Mouse (Mus musculus) lung, postnatal 0 days (tissue): Measurements from ENCODE around the gene Susd4. TPM values are rescaled to one million over a fixed set of nuclear protein-coding genes. Genes with fewer than 3 reads are reported as not detected.

Experiments
- ATAC-seq: fragments of 200-750 bp; cut with Nextera tagmentation; 2 replicates; pipeline ENCODE4 v1.8.0; 2017; ENCODE audit warnings: moderate library complexity
- DNase-seq: peaks from one replicate; pipeline ENCODE4 v3.0.0-alpha.2; 2016; ENCODE audit warnings: low spot score
- H3K27ac ChIP-seq: fragments of 300-500 bp; sonication (generic); 2 replicates; pipeline ENCODE4 v1.5.1; 2014; ENCODE audit warnings: antibody characterized with exemption, mild to moderate bottlenecking, low read length, mixed read lengths
- H3K27me3 ChIP-seq: fragments of 300-500 bp; sonication (generic); replicated peaks from 2 replicates; pipeline ENCODE4 v1.6.1; 2014; ENCODE audit warnings: low read length, mixed read lengths; ENCODE audit not compliant: insufficient read depth
- H3K36me3 ChIP-seq: fragments of 300-500 bp; sonication (generic); 2 replicates; pipeline ENCODE4 v1.6.1; 2014; ENCODE audit warnings: low read length, mixed read lengths; ENCODE audit not compliant: insufficient read depth
- H3K4me1 ChIP-seq: fragments of 300-500 bp; sonication (generic); 2 replicates; pipeline ENCODE4 v1.6.1; 2014; ENCODE audit warnings: antibody characterized with exemption, low read depth, low read length, mixed read lengths; ENCODE audit not compliant: insufficient read depth
- H3K4me2 ChIP-seq: fragments of 300-500 bp; sonication (generic); replicated peaks from 2 replicates; pipeline ENCODE4 v1.6.1; 2014; ENCODE audit warnings: low read depth, mild to moderate bottlenecking, low read length, moderate library complexity, mixed read lengths
- H3K4me3 ChIP-seq: fragments of 300-500 bp; sonication (generic); 2 replicates; pipeline ENCODE4 v1.5.1; 2014; ENCODE audit warnings: low read depth, low read length
- H3K9ac ChIP-seq: fragments of 300-500 bp; sonication (generic); replicated peaks from 2 replicates; pipeline ENCODE4 v1.6.1; 2014; ENCODE audit warnings: low read depth, mild to moderate bottlenecking
- H3K9me3 ChIP-seq: fragments of 300-500 bp; sonication (generic); 2 replicates; pipeline ENCODE4 v1.6.1; 2016; ENCODE audit warnings: low read length, mixed read lengths
- CTCF ChIP-seq: IDR thresholded peaks from 2 replicates; pipeline ENCODE4 v1.5.1; 2016; ENCODE audit warnings: antibody characterized with exemption, mild to moderate bottlenecking
- EP300 ChIP-seq: IDR thresholded peaks from 2 replicates; pipeline ENCODE4 v1.6.1; 2016; ENCODE audit warnings: antibody characterized with exemption, mild to moderate bottlenecking, control low read depth
- WGBS: fragments of 180-500 bp; shearing (Covaris S2); extraction: QIAGEN DNeasy Blood & Tissue Kit; methylation state at CpG from one replicate; pipeline ENCODE4 v1.1.7; 2014; 5-methylcytosine and 5-hydroxymethylcytosine counted together
- polyA plus RNA-seq: library from polyadenylated mRNA; unstranded; fragments of >200 nt; fragmentation: Nextera tagmentation; extraction: Ambion mirVana; gene quantifications from 2 replicates; pipeline ENCODE4 v1.2.1, GENCODE M21; 2015

The Susd4 gene
- polyA plus RNA-seq, 1 experiment from 2014 or later, result 13.3 TPM

DNA sequence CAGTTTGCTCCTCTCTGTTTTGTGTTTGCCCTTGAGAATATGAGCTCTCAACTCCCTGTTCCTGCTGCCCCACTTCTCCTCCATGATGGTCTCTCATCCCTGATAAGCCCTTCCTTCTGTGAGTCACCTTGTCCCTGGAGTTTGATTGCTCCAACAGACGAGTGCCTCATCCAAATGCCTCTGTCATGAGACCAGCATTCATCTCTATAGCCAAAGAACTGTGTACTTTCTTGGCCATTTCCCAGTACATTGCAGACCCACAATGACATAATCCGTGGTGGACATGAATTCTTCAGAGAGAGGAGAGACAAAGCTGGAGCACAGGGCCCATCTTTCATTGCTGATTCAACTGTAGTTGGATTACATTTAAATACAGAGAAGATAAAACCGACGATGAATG, 115.1 kb downstream of the Susd4 start:
- H3K4me3 ChIP-seq, result no peak overlapping the region
- H3K27ac ChIP-seq, result no peak overlapping the region
- no peak overlapping the region for H3K4me2 ChIP-seq
- 0 out of 2 replicates have a peak, but pooled peaks cover 3% of the 10 kb centered on the region for H3K36me3 ChIP-seq
- DNase-seq, result no peak
- TF ChIP-seq CTCF, result no peak
- no peak for TF ChIP-seq EP300
- H3K27me3 ChIP-seq, result no peaks in the 10 kb centered on the region
- no peak overlapping the region for H3K9ac ChIP-seq
- WGBS, result 67% methylated on average over 4 of the region's 4 CpGs
- H3K4me1 ChIP-seq, result no peaks in the 10 kb centered on the region
- ATAC-seq, result no peak
- no peaks in the 10 kb centered on the region for H3K9me3 ChIP-seq

DNA sequence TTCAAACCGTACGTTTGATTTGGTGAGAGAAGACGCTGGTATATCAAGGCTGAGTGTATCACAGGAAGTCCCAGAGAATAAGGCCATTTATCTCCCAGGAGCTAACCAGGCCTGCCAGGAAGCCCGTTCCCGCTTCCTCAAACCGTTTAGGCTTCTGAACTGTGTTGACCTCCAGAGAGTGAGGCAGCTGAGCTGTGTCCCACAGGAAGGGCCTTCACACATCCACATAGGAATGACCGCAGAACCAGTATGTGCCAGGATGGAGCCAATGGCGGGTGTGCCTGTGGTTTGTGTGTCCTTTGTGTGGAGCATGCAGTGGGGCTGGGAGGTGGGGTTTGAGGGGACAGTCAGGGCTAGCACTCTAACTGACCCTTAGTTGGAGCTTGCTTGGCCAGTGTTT, 117.6 kb downstream of the Susd4 start:
- no peaks in the 10 kb centered on the region for H3K27me3 ChIP-seq
- no peak overlapping the region for H3K9ac ChIP-seq
- DNase-seq (peak; percentile 9), ATAC-seq (peak; percentile 57)
- no peak overlapping the region for H3K4me3 ChIP-seq
- 0 out of 2 replicates have a peak, but pooled peaks cover 3% of the 10 kb centered on the region for H3K36me3 ChIP-seq
- H3K27ac ChIP-seq, result no peak overlapping the region
- no peaks in the 10 kb centered on the region for H3K4me1 ChIP-seq
- TF ChIP-seq EP300 (no peak), CTCF (no peak)
- H3K9me3 ChIP-seq, result no peaks in the 10 kb centered on the region
- no peak overlapping the region for H3K4me2 ChIP-seq
- WGBS, result 51% methylated on average over 8 of the region's 8 CpGs

- Histone ChIP-seq H3K4me2 (no peak overlapping the region), H3K4me1 (no peaks in the 10 kb centered on the region), H3K27me3 (no peaks in the 10 kb centered on the region), H3K4me3 (no peak overlapping the region), H3K27ac (no peak overlapping the region), H3K36me3 (0 out of 2 replicates have a peak, but pooled peaks cover 3% of the 10 kb centered on the region), H3K9ac (no peak overlapping the region), H3K9me3 (no peaks in the 10 kb centered on the region)
- DNase-seq (no peak), ATAC-seq (no peak)
- 84% methylated on average over 2 of the region's 2 CpGs for WGBS
- TF ChIP-seq EP300, result no peak
Measured at GRCm38 (mm10) chr1:182882611-182883010, 119.0 kb downstream of the Susd4 start.

- H3K36me3 ChIP-seq, result no peaks in the 10 kb centered on the region
- no peaks in the 10 kb centered on the region for H3K4me1 ChIP-seq
- ATAC-seq, result 0 out of 2 replicates have a peak, but pooled peaks have one; percentile 26
- H3K4me3 ChIP-seq, result no peak overlapping the region
- no peaks in the 10 kb centered on the region for H3K9me3 ChIP-seq
- no peaks in the 10 kb centered on the region for H3K27me3 ChIP-seq
- TF ChIP-seq CTCF (peak; percentile 88), EP300 (no peak)
- H3K4me2 ChIP-seq, result no peak overlapping the region
- DNase-seq, result peak; percentile 65
- WGBS, result 37% methylated on average over 9 of the region's 9 CpGs
- H3K27ac ChIP-seq, result no peak overlapping the region
- H3K9ac ChIP-seq, result no peak overlapping the region
Measured at GRCm38 (mm10) chr1:182895698-182896097, 132.0 kb downstream of the Susd4 start.

DNA sequence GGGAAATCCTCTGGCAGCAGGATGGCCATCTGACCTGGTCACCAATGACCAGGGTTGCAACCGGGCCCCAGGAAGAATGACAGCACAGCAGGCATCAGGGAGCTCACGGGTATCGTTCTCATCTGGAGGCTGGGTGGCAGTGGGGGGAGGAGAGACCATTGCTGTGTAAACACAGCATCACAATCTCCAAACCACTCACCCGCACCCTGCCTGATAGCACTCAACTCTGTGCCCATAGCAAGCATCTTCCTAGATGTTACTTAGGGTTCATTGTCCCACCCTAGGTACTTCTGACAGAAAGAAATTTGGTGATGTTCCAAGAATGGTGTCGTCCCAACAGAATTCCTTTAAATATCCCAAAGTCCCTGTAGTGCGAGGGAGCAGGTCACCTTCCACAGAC, 133.4 kb downstream of the Susd4 start:
- ATAC-seq (no peak), DNase-seq (no peak)
- H3K4me3 ChIP-seq, result no peak overlapping the region
- no peaks in the 10 kb centered on the region for H3K36me3 ChIP-seq
- no peaks in the 10 kb centered on the region for H3K9me3 ChIP-seq
- no peaks in the 10 kb centered on the region for H3K27me3 ChIP-seq
- H3K9ac ChIP-seq, result no peak overlapping the region
- WGBS, result 53% methylated on average over 6 of the region's 6 CpGs
- TF ChIP-seq CTCF, result no peak
- no peak for TF ChIP-seq EP300
- no peak overlapping the region for H3K4me2 ChIP-seq
- H3K4me1 ChIP-seq, result no peaks in the 10 kb centered on the region
- no peak overlapping the region for H3K27ac ChIP-seq

DNA sequence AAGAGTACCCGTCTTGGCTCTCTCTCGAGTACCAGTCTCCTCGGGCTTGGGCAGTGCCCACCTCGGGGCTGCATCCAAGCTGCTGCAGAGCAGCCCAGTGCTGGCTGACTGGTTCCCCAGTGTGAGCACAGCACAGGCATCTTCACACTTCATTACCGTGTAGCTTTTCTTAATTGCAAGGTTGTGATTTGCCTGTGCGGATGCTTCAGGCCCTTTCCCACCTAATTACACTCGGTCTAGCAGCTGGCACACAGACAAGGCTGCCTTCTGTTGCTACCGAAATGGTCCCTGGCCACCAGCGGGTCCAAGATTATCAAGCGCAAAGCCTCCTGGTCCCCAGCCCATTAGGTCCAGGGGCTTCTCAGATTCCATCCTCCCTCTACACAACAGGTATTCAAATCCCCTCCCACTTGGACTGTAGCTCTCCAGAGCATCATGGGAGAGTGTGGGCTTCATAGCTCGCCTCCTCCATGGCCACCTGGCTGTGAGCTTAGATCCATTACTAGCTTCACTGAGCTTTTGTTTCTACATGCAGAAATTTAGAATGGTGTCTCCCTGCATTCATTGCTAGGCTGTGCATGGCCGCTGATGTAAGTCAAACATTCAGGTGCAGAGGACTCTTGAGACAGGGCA, 134.0 kb downstream of the Susd4 start:
- H3K9me3 ChIP-seq, result no peaks in the 10 kb centered on the region
- H3K36me3 ChIP-seq, result no peaks in the 10 kb centered on the region
- no peaks in the 10 kb centered on the region for H3K4me1 ChIP-seq
- no peak for TF ChIP-seq EP300
- no peak for TF ChIP-seq CTCF
- no peaks in the 10 kb centered on the region for H3K27me3 ChIP-seq
- WGBS, result 72% methylated on average over 12 of the region's 12 CpGs
- no peak overlapping the region for H3K9ac ChIP-seq
- no peak overlapping the region for H3K27ac ChIP-seq
- H3K4me2 ChIP-seq, result no peak overlapping the region
- ATAC-seq, result no peak
- no peak overlapping the region for H3K4me3 ChIP-seq
- no peak for DNase-seq
